Mouse (Mus musculus) limb, embryonic 11.5 days (tissue): ENCODE measurements at regions not wholly inside any gene's neighbourhood (a gene's known extent, or its start where the extent isn't known, plus 50 kb on each side); places are given as distances from the start of the nearest gene placed in this dataset.

Experiments used
- ATAC-seq: fragments of 200-750 bp; cut with Nextera tagmentation; 2 replicates; pipeline ENCODE4 v1.8.0; 2017; ENCODE audit warnings: low read depth; ENCODE audit not compliant: insufficient number of reproducible peaks, low FRiP score, low TSS enrichment
- DNase-seq: peaks from one replicate; pipeline ENCODE4 v3.0.0-alpha.2; 2015; ENCODE audit warnings: low spot score
- H3K27ac ChIP-seq: fragments of 300-500 bp; sonication (generic); replicated peaks from 2 replicates; pipeline ENCODE4 v1.5.1; 2014; ENCODE audit warnings: low read depth, mild to moderate bottlenecking, low read length
- H3K27me3 ChIP-seq: fragments of 300-500 bp; sonication (generic); 2 replicates; pipeline ENCODE4 v1.6.1; 2014; ENCODE audit warnings: mild to moderate bottlenecking, low read length, mixed read lengths; ENCODE audit not compliant: control insufficient read depth, insufficient read depth
- H3K36me3 ChIP-seq: fragments of 300-500 bp; sonication (generic); 2 replicates; pipeline ENCODE4 v1.6.1; 2014; ENCODE audit warnings: mild to moderate bottlenecking, low read length, moderate library complexity, mixed read lengths; ENCODE audit not compliant: control insufficient read depth, insufficient read depth
- H3K4me1 ChIP-seq: fragments of 300-500 bp; sonication (generic); 2 replicates; pipeline ENCODE4 v1.6.1; 2014; ENCODE audit warnings: low read length, mixed read lengths; ENCODE audit not compliant: control insufficient read depth, insufficient read depth
- H3K4me2 ChIP-seq: fragments of 300-500 bp; sonication (generic); 2 replicates; pipeline ENCODE4 v1.6.1; 2014; ENCODE audit warnings: low read depth, mild to moderate bottlenecking, moderate library complexity; ENCODE audit not compliant: severe bottlenecking
- H3K4me3 ChIP-seq: fragments of 300-500 bp; sonication (generic); 2 replicates; pipeline ENCODE4 v1.5.1; 2014; ENCODE audit warnings: low read depth, low read length
- H3K9ac ChIP-seq: fragments of 300-500 bp; sonication (generic); 2 replicates; pipeline ENCODE4 v1.6.1; 2014; ENCODE audit warnings: mild to moderate bottlenecking, low read length
- H3K9me3 ChIP-seq: fragments of 300-500 bp; sonication (generic); 2 replicates; pipeline ENCODE4 v1.6.1; 2016; ENCODE audit warnings: low read length; ENCODE audit not compliant: control insufficient read depth
- WGBS: fragments of 180-500 bp; shearing (Covaris S2); extraction: QIAGEN DNeasy Blood & Tissue Kit; methylation state at CpG from one replicate; pipeline ENCODE4 v1.1.7; 2014; 5-methylcytosine and 5-hydroxymethylcytosine counted together

DNA sequence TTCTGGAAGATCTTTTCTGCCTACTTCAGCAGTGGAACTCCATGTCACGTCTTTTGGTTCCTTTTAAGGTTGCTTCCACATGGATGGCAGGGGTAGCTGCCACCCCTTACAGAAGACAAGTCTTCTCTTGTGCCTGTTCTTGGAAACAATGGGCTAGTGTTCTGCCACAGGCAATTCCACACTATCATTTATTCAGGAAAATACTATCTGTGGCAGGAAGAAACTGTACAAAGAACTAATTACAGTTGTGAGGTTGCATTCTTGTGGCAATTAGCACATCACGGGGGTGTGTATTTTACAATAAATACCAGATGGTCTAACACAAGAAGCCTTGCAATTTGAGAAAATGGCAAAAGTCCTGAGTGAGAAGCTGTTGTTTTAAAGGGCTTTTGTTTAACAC lies 489.8 kb downstream of the Ccdc50 start:
- ATAC-seq (no peak), DNase-seq (no peak)
- H3K27me3 ChIP-seq, result no peaks in the 10 kb centered on the region
- H3K9ac ChIP-seq, result no peak overlapping the region
- WGBS, result 28% methylated on average over 2 of the region's 2 CpGs
- H3K36me3 ChIP-seq, result no peaks in the 10 kb centered on the region
- H3K9me3 ChIP-seq, result no peaks in the 10 kb centered on the region
- no peak overlapping the region for H3K27ac ChIP-seq
- H3K4me1 ChIP-seq, result no peaks in the 10 kb centered on the region
- no peak overlapping the region for H3K4me2 ChIP-seq
- no peak overlapping the region for H3K4me3 ChIP-seq

DNA sequence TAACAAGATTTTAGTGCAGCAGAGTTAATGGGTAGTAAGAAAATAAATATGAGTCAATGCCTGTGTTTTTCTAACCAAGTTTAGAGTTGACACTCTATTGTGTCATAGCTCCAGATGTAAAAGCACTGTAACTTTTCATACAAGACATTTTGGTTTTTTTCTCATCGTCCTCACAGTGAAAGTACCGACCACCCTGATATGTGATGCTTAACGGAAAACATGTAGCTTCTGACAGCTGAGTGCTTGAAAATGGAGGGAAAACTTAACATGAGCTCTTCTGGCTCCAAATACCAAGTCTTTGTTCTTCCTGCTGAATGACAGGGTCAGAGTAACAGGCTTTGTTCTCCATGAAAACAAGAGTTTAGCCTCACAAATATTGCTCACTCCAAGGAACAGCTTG lies 490.3 kb downstream of the Ccdc50 start:
- H3K4me3 ChIP-seq, result no peak overlapping the region

DNA sequence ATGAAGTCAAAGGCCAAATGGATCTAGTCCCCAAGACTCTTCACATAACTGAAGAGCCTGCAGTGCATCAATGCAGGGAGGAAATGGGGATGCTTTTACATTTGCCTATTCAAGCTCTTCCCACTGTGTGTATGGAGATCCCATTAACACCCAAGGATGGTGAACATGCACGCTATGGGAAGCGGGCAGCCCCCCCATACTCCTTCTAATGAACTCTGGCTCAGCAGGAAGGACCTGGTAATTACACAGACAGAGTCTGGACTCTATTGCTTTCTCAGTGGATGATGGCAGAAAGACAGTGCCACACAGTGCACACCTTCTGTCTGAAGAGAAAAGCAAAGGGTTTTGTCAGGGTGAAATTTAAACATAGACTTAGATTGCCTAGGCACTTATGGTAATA lies 495.7 kb downstream of the Ccdc50 start:
- Histone ChIP-seq H3K27me3 (no peaks in the 10 kb centered on the region), H3K27ac (no peak overlapping the region), H3K4me2 (no peak overlapping the region), H3K9ac (no peak overlapping the region), H3K4me1 (no peaks in the 10 kb centered on the region), H3K36me3 (no peaks in the 10 kb centered on the region), H3K4me3 (no peak overlapping the region), H3K9me3 (no peaks in the 10 kb centered on the region)
- ATAC-seq (no peak), DNase-seq (peak; percentile 28)
- 25% methylated on average over 2 of the region's 2 CpGs for WGBS

More for the DNA sequence above, 490.3 kb downstream of the Ccdc50 start:
- no peaks in the 10 kb centered on the region for H3K4me1 ChIP-seq
- no peaks in the 10 kb centered on the region for H3K36me3 ChIP-seq
- no peak overlapping the region for H3K27ac ChIP-seq
- H3K9me3 ChIP-seq, result no peaks in the 10 kb centered on the region
- 55% methylated on average over 3 of the region's 3 CpGs for WGBS
- no peak overlapping the region for H3K4me2 ChIP-seq
- H3K9ac ChIP-seq, result no peak overlapping the region
- no peak for ATAC-seq
- DNase-seq, result no peak
- no peaks in the 10 kb centered on the region for H3K27me3 ChIP-seq

DNA sequence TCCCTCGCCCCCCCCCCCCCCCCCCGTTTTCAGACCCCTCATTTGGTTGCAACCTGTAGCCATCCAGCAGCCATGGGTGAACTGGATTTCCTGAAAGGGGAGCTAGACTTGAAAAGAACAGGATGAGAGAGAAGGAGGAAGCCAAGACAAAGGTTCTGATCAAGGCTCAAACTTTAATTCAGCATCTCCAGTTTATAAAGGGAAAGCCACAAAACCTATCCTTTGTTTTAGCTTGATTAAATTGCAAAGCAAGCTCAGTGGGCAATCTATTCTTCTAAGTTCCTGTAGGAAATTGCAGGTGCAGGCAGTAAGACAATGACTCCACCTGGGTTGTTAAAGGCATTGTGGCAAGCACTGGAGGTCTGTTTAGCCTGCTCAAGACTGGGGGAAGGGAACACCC lies 517.4 kb downstream of the Ccdc50 start:
- no peak for DNase-seq
- no peak overlapping the region for H3K4me2 ChIP-seq
- no peaks in the 10 kb centered on the region for H3K9me3 ChIP-seq
- WGBS, result 17% methylated on average over 2 of the region's 2 CpGs
- H3K4me1 ChIP-seq, result no peaks in the 10 kb centered on the region
- H3K9ac ChIP-seq, result no peak overlapping the region
- no peak overlapping the region for H3K4me3 ChIP-seq
- H3K36me3 ChIP-seq, result no peaks in the 10 kb centered on the region
- H3K27ac ChIP-seq, result no peak overlapping the region
- no peak for ATAC-seq
- no peaks in the 10 kb centered on the region for H3K27me3 ChIP-seq

DNA sequence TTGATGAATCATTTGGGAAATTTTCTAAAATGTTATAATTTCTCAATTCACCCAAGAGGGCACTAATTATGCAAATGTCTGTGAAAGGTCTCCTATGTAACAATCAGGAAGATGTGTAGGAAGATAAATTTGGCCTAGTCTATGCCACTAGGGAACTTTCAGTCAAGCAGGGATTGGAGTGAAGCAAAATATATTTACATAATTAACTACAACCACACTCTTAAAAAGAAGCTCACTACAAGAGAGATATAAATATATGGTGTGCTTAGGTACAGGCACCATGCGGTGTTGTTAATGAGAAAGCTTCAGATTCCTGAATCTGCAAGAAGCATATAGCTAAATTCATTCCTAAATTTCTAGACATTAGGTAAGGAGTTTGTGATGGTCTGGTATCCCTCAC lies 526.8 kb downstream of the Ccdc50 start:
- Histone ChIP-seq H3K9ac (no peak overlapping the region), H3K4me1 (no peaks in the 10 kb centered on the region), H3K27ac (no peak overlapping the region), H3K4me3 (no peak overlapping the region), H3K27me3 (no peaks in the 10 kb centered on the region), H3K4me2 (no peak overlapping the region), H3K36me3 (no peaks in the 10 kb centered on the region), H3K9me3 (no peaks in the 10 kb centered on the region)
- DNase-seq, result no peak
- no peak for ATAC-seq
- WGBS, result 93% methylated on average over 1 of the region's 1 CpGs

DNA sequence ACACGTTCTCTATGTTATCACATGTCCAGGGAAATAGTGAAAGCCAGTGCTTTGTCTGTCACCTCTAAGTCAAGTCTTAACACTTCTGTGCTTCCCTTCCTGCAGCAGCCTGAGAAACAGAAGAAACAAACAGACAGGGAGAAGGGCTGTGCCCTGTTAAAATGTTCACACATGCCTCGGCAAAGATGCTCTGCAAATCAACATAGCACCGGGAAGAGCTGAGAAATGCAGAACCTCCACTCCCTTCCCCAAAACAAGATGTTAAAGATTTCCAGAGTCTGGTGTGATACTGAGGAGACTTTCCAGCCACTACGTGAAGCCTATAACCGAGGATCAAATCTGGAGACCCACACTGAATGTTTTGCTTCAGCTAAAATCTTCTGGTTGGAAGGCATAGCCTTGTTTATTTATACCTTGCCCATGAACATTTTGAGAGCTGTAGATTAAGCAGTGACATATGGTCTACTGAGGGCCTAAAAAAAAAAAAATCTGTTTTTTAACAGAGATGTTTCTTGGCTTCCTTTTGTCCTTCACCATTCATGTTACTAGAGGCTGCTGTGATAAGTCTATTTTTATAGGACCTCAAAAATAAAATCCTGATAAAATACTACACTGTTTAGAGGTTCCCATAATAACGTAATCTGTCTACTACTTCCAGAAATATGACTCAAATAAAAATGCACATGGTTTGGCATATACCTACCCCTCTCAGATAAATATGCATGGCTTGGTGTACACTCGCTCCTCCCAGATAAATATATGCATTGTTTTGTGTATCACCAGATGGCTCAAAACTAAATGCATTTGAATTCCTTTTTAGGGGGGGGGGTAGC lies 537.1 kb downstream of the Ccdc50 start:
- H3K9me3 ChIP-seq, result no peaks in the 10 kb centered on the region
- H3K4me1 ChIP-seq, result no peaks in the 10 kb centered on the region
- H3K4me3 ChIP-seq, result no peak overlapping the region
- no peak for ATAC-seq
- 43% methylated on average over 7 of the region's 7 CpGs for WGBS
- no peak overlapping the region for H3K27ac ChIP-seq
- no peak overlapping the region for H3K4me2 ChIP-seq
- no peak overlapping the region for H3K9ac ChIP-seq
- DNase-seq, result no peak
- H3K36me3 ChIP-seq, result no peaks in the 10 kb centered on the region
- H3K27me3 ChIP-seq, result no peaks in the 10 kb centered on the region

DNA sequence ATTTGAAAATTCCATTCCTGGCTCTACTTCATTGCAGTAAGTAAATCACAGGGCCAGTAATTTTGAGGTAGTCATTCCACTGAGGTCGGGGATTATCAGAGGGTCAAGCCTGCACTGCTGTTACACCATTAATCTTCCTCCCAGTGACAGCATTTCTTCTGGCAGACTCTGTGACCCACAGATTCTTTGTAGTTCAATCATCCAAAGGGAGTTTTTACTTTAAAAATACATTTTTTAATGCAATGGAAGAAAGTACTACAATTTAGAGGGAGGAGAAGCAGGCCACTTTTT lies 537.6 kb downstream of the Ccdc50 start:
- Histone ChIP-seq H3K4me1 (no peaks in the 10 kb centered on the region), H3K27ac (no peak overlapping the region), H3K9me3 (no peaks in the 10 kb centered on the region), H3K4me2 (no peak overlapping the region), H3K36me3 (no peaks in the 10 kb centered on the region), H3K4me3 (no peak overlapping the region), H3K27me3 (no peaks in the 10 kb centered on the region), H3K9ac (no peak overlapping the region)
- DNase-seq (no peak), ATAC-seq (no peak)
- 11% methylated on average over 1 of the region's 1 CpGs for WGBS

DNA sequence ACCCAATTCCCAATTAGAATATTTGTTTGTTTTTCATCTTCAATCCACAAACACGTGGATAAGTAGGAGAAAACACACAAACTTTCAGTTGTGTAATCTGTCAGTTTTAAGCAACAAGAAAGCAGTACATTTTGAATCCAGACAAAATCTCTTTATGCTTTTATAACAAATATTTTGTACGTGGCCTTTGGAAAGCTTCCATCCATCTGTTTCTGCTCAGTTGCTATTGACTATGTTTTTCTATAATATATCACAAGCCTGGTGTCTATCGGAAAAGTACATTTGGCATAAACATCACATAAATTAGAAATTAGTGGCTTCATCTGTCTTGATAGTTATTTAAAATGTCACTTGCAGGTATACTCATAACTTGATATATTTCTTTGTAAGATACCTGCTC lies 560.6 kb downstream of the Ccdc50 start:
- H3K4me3 ChIP-seq, result no peak overlapping the region
- H3K36me3 ChIP-seq, result no peaks in the 10 kb centered on the region
- no peaks in the 10 kb centered on the region for H3K9me3 ChIP-seq
- 81% methylated on average over 3 of the region's 3 CpGs for WGBS
- no peak overlapping the region for H3K27ac ChIP-seq
- no peaks in the 10 kb centered on the region for H3K4me1 ChIP-seq
- no peak for DNase-seq
- H3K9ac ChIP-seq, result no peak overlapping the region
- no peak overlapping the region for H3K4me2 ChIP-seq
- no peaks in the 10 kb centered on the region for H3K27me3 ChIP-seq
- no peak for ATAC-seq

DNA sequence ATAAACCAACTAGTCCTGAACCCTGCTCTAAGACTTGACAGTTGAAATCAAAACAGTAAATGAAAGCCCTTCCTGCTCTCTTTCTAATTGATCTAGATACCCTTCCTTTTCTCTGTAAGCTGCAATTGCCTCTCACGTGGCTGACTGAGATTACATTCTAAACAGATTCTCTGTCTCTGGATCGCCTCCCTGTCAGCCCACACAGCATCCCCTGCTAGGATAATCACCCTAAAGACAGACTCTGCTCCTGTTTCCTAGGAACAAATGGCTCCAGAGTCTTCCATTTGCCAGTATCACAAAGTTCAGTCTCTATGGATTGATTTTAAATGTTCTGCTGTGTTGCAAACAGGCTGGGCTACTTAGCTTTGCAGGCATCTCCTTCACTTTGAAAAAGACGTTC lies 561.1 kb downstream of the Ccdc50 start:
- H3K9ac ChIP-seq, result no peak overlapping the region
- no peaks in the 10 kb centered on the region for H3K9me3 ChIP-seq
- H3K27ac ChIP-seq, result no peak overlapping the region
- WGBS, result 37% methylated on average over 3 of the region's 3 CpGs
- H3K4me2 ChIP-seq, result no peak overlapping the region
- no peak for DNase-seq
- H3K27me3 ChIP-seq, result no peaks in the 10 kb centered on the region
- no peaks in the 10 kb centered on the region for H3K4me1 ChIP-seq
- no peak for ATAC-seq
- H3K4me3 ChIP-seq, result no peak overlapping the region
- H3K36me3 ChIP-seq, result no peaks in the 10 kb centered on the region
